In genomic region chr9:47338221-47338620, GRCm38 (mm10) we compare ENCODE assay signal across 12 mouse cellular contexts.
DNase-seq lines count a peak whose midpoint lies in the region; ATAC-seq lines count a peak whose summit lies in the region.
"Had no signal": no experiment of that assay in that cellular context is flagged by ENCODE, and none has a peak within 500 bp of the region (broad histone marks: within the 10 kb centered on the region; RNA-seq: fewer than 3 reads in every experiment).

No protein-coding gene starts in this region.

- no peak overlapping the region for H3K9ac ChIP-seq in midbrain, embryonic 13.5 days (replicated peaks)
- H3K9ac ChIP-seq: limb, embryonic 13.5 days; midbrain, embryonic 12.5 days had no signal

- no peaks in the 10 kb centered on the region for H3K9me3 ChIP-seq in midbrain, embryonic 13.5 days
- H3K9me3 ChIP-seq: limb, embryonic 13.5 days; midbrain, embryonic 12.5 days had no signal

- H3K27ac ChIP-seq in midbrain, embryonic 13.5 days, result no peak overlapping the region
- H3K27ac ChIP-seq: limb, embryonic 13.5 days; midbrain, embryonic 12.5 days had no signal

- 64% methylated on average over 4 of the region's 4 CpGs for WGBS in midbrain, embryonic 13.5 days

- peaks cover 17% of the 10 kb centered on the region; the same call in 1 of the 2 replicates for H3K27me3 ChIP-seq in midbrain, embryonic 13.5 days

- H3K4me1 ChIP-seq in midbrain, embryonic 13.5 days (replicated peaks), result no peaks in the 10 kb centered on the region
- H3K4me1 ChIP-seq: midbrain, embryonic 12.5 days had no signal

- ATAC-seq in midbrain, embryonic 13.5 days, result no peak
- ATAC-seq: inflammation-experienced regulatory T-cells, adult 6 months had no signal

- no peak overlapping the region for H3K4me3 ChIP-seq in midbrain, embryonic 13.5 days (replicated peaks)
- H3K4me3 ChIP-seq: limb, embryonic 13.5 days; midbrain, embryonic 12.5 days had no signal

- DNase-seq in heart, postnatal 4 days, result peak; percentile 12
- no peak for DNase-seq in heart, adult 8-10 months (ENCODE audit: low spot score)
- peak; percentile 18 for DNase-seq in urinary bladder, postnatal 14 days (ENCODE audit: low spot score)
- DNase-seq in urinary bladder, adult 2 months (ENCODE audit: low spot score), result no peak
- peak; percentile 40 to 68 for DNase-seq in cerebellum, postnatal 25 days
- no peak for DNase-seq in spleen, postnatal 36 days (ENCODE audit: low spot score in 2 of 2)
- no peak for DNase-seq in layer of hippocampus, postnatal 14 days (ENCODE audit: low spot score in 2 of 2)
- DNase-seq: gastrocnemius, postnatal 10 days had no signal

- no peaks in the 10 kb centered on the region for H3K36me3 ChIP-seq in midbrain, embryonic 13.5 days
- H3K36me3 ChIP-seq: limb, embryonic 13.5 days; midbrain, embryonic 12.5 days had no signal

- no peak overlapping the region for H3K4me2 ChIP-seq in midbrain, embryonic 13.5 days (replicated peaks)
- H3K4me2 ChIP-seq: limb, embryonic 13.5 days; midbrain, embryonic 12.5 days had no signal

Comparison
In these comparisons a context has a peak if more than half of its experiments do, and no peak if none do; other contexts are left out.
1. DNase-seq: peak in heart, postnatal 4 days (single experiment), urinary bladder, postnatal 14 days (single experiment) and cerebellum, postnatal 25 days (2 of 2); none in heart, adult 8-10 months (single experiment), urinary bladder, adult 2 months (single experiment), spleen, postnatal 36 days (0 of 2) and layer of hippocampus, postnatal 14 days (0 of 2).